ENCODE assay signal across 13 mouse cellular contexts in the genomic region with DNA sequence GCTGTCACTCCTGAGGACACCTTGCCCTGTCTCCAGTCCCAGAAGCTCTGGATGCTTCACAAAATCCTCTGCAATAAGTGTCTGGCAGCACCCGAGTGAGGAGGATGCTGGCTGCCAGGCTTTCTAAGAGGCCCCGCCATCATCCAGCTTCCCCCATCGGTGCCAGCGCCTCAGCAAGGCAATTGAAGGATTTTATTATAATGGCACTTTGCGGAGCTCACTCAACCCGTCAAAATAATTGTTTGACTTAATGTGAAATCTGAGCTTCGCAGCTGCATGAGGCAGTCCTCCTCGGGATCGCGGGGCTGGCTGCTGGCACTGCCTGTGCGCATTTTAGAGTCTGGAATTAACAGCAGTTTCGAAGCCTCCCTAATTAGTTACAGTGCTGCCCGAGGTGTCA.
DNase-seq lines count a peak whose midpoint lies in the region; ATAC-seq and TF ChIP-seq lines count a peak whose summit lies in the region.
"Had no signal": no experiment of that assay in that cellular context is flagged by ENCODE, and none has a peak within 500 bp of the region (broad histone marks: within the 10 kb centered on the region; RNA-seq: fewer than 3 reads in every experiment).

No protein-coding gene starts in this region.

- no peaks in the 10 kb centered on the region for H3K36me3 ChIP-seq in forebrain, embryonic 13.5 days (ENCODE audit: poor library complexity, severe bottlenecking)
- H3K36me3 ChIP-seq in midbrain, embryonic 15.5 days (replicated peaks), result no peaks in the 10 kb centered on the region
- H3K36me3 ChIP-seq in heart, adult 2 months (ENCODE audit: control insufficient read depth, insufficient read depth, low read length), result no peaks in the 10 kb centered on the region
- H3K36me3 ChIP-seq: G1E; kidney, embryonic 15.5 days; lung, embryonic 15.5 days had no signal

- TF ChIP-seq CTCF in heart, adult 2 months (IDR thresholded peaks at IDR 0.05), result no peak

- TF ChIP-seq EP300 in heart, adult 2 months (IDR thresholded peaks at IDR 0.05; ENCODE audit: insufficient read depth, low read depth, low read length), result no peak

- no peak overlapping the region for H3K4me3 ChIP-seq in forebrain, embryonic 13.5 days
- no peak overlapping the region for H3K4me3 ChIP-seq in midbrain, embryonic 15.5 days
- H3K4me3 ChIP-seq in heart, adult 2 months, result no peak overlapping the region
- H3K4me3 ChIP-seq: kidney, embryonic 15.5 days; lung, embryonic 15.5 days had no signal

- no peaks in the 10 kb centered on the region for H3K9me3 ChIP-seq in forebrain, embryonic 13.5 days (replicated peaks)
- H3K9me3 ChIP-seq in midbrain, embryonic 15.5 days, result no peaks in the 10 kb centered on the region
- H3K9me3 ChIP-seq: kidney, embryonic 15.5 days; lung, embryonic 15.5 days had no signal

- no peak overlapping the region for H3K9ac ChIP-seq in forebrain, embryonic 13.5 days
- H3K9ac ChIP-seq in midbrain, embryonic 15.5 days, result no peak overlapping the region
- H3K9ac ChIP-seq in heart, adult 2 months (ENCODE audit: low read depth, low read length), result no peak overlapping the region
- H3K9ac ChIP-seq: kidney, embryonic 15.5 days; lung, embryonic 15.5 days had no signal

- intact Hi-C loops in heart, adult 2 months (cut with DNase I), result no loop called here

- H3K27ac ChIP-seq in forebrain, embryonic 13.5 days, result peak overlapping the region; percentile 68
- H3K27ac ChIP-seq in midbrain, embryonic 15.5 days, result peak overlapping the region; percentile 50; the same call in 1 of the 2 replicates
- no peak overlapping the region for H3K27ac ChIP-seq in heart, adult 2 months
- H3K27ac ChIP-seq: kidney, embryonic 15.5 days; lung, embryonic 15.5 days had no signal

- H3K79me2 ChIP-seq in heart, adult 2 months (replicated peaks; ENCODE audit: control insufficient read depth, insufficient read depth, low read length), result no peaks in the 10 kb centered on the region

- H3K4me1 ChIP-seq in forebrain, embryonic 13.5 days, result peaks cover 13% of the 10 kb centered on the region
- no peaks in the 10 kb centered on the region; the same call in 1 of the 2 replicates for H3K4me1 ChIP-seq in midbrain, embryonic 15.5 days
- no peaks in the 10 kb centered on the region for H3K4me1 ChIP-seq in heart, adult 2 months (ENCODE audit: control insufficient read depth, insufficient read depth, low read length)
- H3K4me1 ChIP-seq: lung, embryonic 15.5 days had no signal

- peak; percentile 87 for ATAC-seq in forebrain, embryonic 13.5 days
- ATAC-seq in midbrain, embryonic 15.5 days (replicated peaks), result no peak; the same call in 1 of the 2 replicates

- no peaks in the 10 kb centered on the region for H3K27me3 ChIP-seq in forebrain, embryonic 13.5 days
- H3K27me3 ChIP-seq in midbrain, embryonic 15.5 days (replicated peaks), result no peaks in the 10 kb centered on the region
- no peaks in the 10 kb centered on the region for H3K27me3 ChIP-seq in heart, adult 2 months (ENCODE audit: control insufficient read depth, insufficient read depth, low read length)
- H3K27me3 ChIP-seq: kidney, embryonic 15.5 days; lung, embryonic 15.5 days had no signal

- no peak for TF ChIP-seq POLR2A in heart, adult 2 months (IDR thresholded peaks at IDR 0.05; ENCODE audit: insufficient read depth, low read depth, low read length)

- 14% methylated on average over 13 of the region's 13 CpGs for WGBS in forebrain, embryonic 13.5 days
- WGBS in midbrain, embryonic 15.5 days, result 23% methylated on average over 13 of the region's 13 CpGs
- 62% methylated on average over 13 of the region's 13 CpGs for WGBS in heart, adult 2 months

- peak; percentile 17 for DNase-seq in embryo, embryonic 10.5 days (ENCODE audit: low spot score)
- peak; percentile 29 to 45 for DNase-seq in layer of hippocampus, adult 18-20 months (ENCODE audit: low spot score in 2 of 2)
- DNase-seq in adrenal gland, adult 2 months, result no peak
- DNase-seq in ovary, postnatal 14 days (ENCODE audit: low spot score), result no peak
- DNase-seq in heart, adult 2 months, result no peak
- no peak for DNase-seq in urinary bladder, postnatal 4 days (ENCODE audit: low spot score in 2 of 2)
- DNase-seq: cerebellum, adult 11-12 months; thymus, adult 2 months had no signal

- peak overlapping the region; percentile 49 for H3K4me2 ChIP-seq in forebrain, embryonic 13.5 days
- H3K4me2 ChIP-seq in midbrain, embryonic 15.5 days, result peak overlapping the region; percentile 33
- H3K4me2 ChIP-seq: kidney, embryonic 15.5 days; lung, embryonic 15.5 days had no signal

Comparison
In these comparisons a context has a peak if more than half of its experiments do, and no peak if none do; other contexts are left out.
1. DNase-seq: peak in embryo, embryonic 10.5 days (single experiment) and layer of hippocampus, adult 18-20 months (2 of 2); none in adrenal gland, adult 2 months (single experiment), ovary, postnatal 14 days (single experiment), heart, adult 2 months (0 of 2) and urinary bladder, postnatal 4 days (0 of 2).